Mouse (Mus musculus): ENCODE results near the gene Hoxd8. TPM values are rescaled to one million over a fixed set of nuclear protein-coding genes. Genes with fewer than 3 reads are reported as not detected.

Hoxd8 gene
- polyA plus RNA-seq, 1 experiment = 43.0 TPM

- no peak for DNase-seq (ENCODE audit: low read depth)
These were observed 9.1 kb downstream of the Hoxd8 start for GRCm38 (mm10) chr2:74713239-74714150.

GRCm38 (mm10) chr2:74714156-74714789 is 9.9 kb downstream of the Hoxd8 start:
- no peak for DNase-seq (ENCODE audit: low read depth)

- DNase-seq (ENCODE audit: low read depth) = no peak
These were observed 10.5 kb downstream of the Hoxd8 start for GRCm38 (mm10) chr2:74714881-74715280.

- no peak for DNase-seq (ENCODE audit: low read depth)
These were observed 11.3 kb downstream of the Hoxd8 start for GRCm38 (mm10) chr2:74715504-74716241.

GRCm38 (mm10) chr2:74720384-74720783 is 16.0 kb downstream of the Hoxd8 start:
- DNase-seq (ENCODE audit: low read depth) = no peak

- DNase-seq (ENCODE audit: low read depth) = no peak
These were observed 16.6 kb downstream of the Hoxd8 start for GRCm38 (mm10) chr2:74720955-74721491.

- peak; percentile 80 for DNase-seq (ENCODE audit: low read depth)
These were observed 17.5 kb downstream of the Hoxd8 start for GRCm38 (mm10) chr2:74721882-74722281.

GRCm38 (mm10) chr2:74722949-74723348 is 18.5 kb downstream of the Hoxd8 start:
- DNase-seq (ENCODE audit: low read depth) = no peak

- no peak for DNase-seq (ENCODE audit: low read depth)
These were observed 20.0 kb downstream of the Hoxd8 start for GRCm38 (mm10) chr2:74724244-74725015.

- DNase-seq (ENCODE audit: low read depth) = no peak
These were observed 20.8 kb downstream of the Hoxd8 start for GRCm38 (mm10) chr2:74725171-74725570.

GRCm38 (mm10) chr2:74726551-74726950 is 22.1 kb downstream of the Hoxd8 start, which contains the start of gene Gm28230:
Gene Gm28230 (plus strand): TSS chr2:74726728.
- DNase-seq (ENCODE audit: low read depth) = no peak

- DNase-seq (ENCODE audit: low read depth) = no peak
These were observed 22.7 kb downstream of the Hoxd8 start for GRCm38 (mm10) chr2:74726973-74727639.

GRCm38 (mm10) chr2:74727640-74728302 is 23.4 kb downstream of the Hoxd8 start:
- no peak for DNase-seq (ENCODE audit: low read depth)

- DNase-seq (ENCODE audit: low read depth) = no peak
These were observed 23.9 kb downstream of the Hoxd8 start for GRCm38 (mm10) chr2:74728303-74728680.

GRCm38 (mm10) chr2:74730331-74730730 is 25.9 kb downstream of the Hoxd8 start:
- DNase-seq (ENCODE audit: low read depth) = no peak

GRCm38 (mm10) chr2:74731055-74731454 is 26.6 kb downstream of the Hoxd8 start:
- DNase-seq (ENCODE audit: low read depth) = no peak

- DNase-seq (ENCODE audit: low read depth) = no peak
These were observed 27.5 kb downstream of the Hoxd8 start for GRCm38 (mm10) chr2:74731799-74732512.

- no peak for DNase-seq (ENCODE audit: low read depth)
These were observed 28.3 kb downstream of the Hoxd8 start for GRCm38 (mm10) chr2:74732513-74733316.

GRCm38 (mm10) chr2:74733317-74733661 is 28.9 kb downstream of the Hoxd8 start:
- DNase-seq (ENCODE audit: low read depth) = no peak
